Mouse (Mus musculus): ENCODE measurements at regions not wholly inside any gene's neighbourhood (a gene's known extent, or its start where the extent isn't known, plus 50 kb on each side); places are given as distances from the start of the nearest gene placed in this dataset.

GRCm38 (mm10) chr4:27529565-27529964, 1182.9 kb upstream of the Manea start:
- TF ChIP-seq EP300 (IDR thresholded peaks at IDR 0.05; ENCODE audit: low read depth in 1 of 2, low read length in 2 of 2) (no peak), CTCF (IDR thresholded peaks at IDR 0.05 in 2 of 3, conservative IDR thresholded peaks at IDR 0.05 in 1 of 3; ENCODE audit: control insufficient read depth in 1 of 3, insufficient read depth in 1 of 3, low read depth in 2 of 3, low read length in 3 of 3, poor library complexity in 1 of 3, severe bottlenecking in 1 of 3) (no peak), MYC (IDR thresholded peaks at IDR 0.05; ENCODE audit: low read depth, low read length) (no peak), TAL1 (IDR thresholded peaks at IDR 0.05; ENCODE audit: low read length) (no peak)
